Mouse (Mus musculus): ENCODE measurements around the gene Evx1. TPM values are rescaled to one million over a fixed set of nuclear protein-coding genes. Genes with fewer than 3 reads are reported as not detected.

Evx1 gene
- polyA plus RNA-seq (2015; fragmentation: Nextera tagmentation; extraction: Ambion mirVana), result not detected in 2 replicates

GRCm38 (mm10) chr6:52313391-52314303 lies at the start of gene Evx1:
Evx1 (plus strand) TSS chr6:52313498.

Other genes with a start within 250 kb of the Evx1 start
- 0.17 and 0.32 TPM in 2 replicates for gene Hoxa1, start 155.2 kb upstream of the Evx1 start, polyA plus RNA-seq (2015; fragmentation: Nextera tagmentation; extraction: Ambion mirVana)
- gene Hoxa2, start 148.7 kb upstream of the Evx1 start, polyA plus RNA-seq (2015; fragmentation: Nextera tagmentation; extraction: Ambion mirVana), result 0.43 and 0.64 TPM in 2 replicates
- 0.11 and 0.13 TPM in 2 replicates for gene 5730596B20Rik, start 136.0 kb upstream of the Evx1 start, polyA plus RNA-seq (2015; fragmentation: Nextera tagmentation; extraction: Ambion mirVana)
- 0.23 and 0.25 TPM in 2 replicates for gene Hoxa4, start 121.7 kb upstream of the Evx1 start, polyA plus RNA-seq (2015; fragmentation: Nextera tagmentation; extraction: Ambion mirVana)
- 1.5 and 2.4 TPM in 2 replicates for gene Hoxa5, start 108.9 kb upstream of the Evx1 start, polyA plus RNA-seq (2015; fragmentation: Nextera tagmentation; extraction: Ambion mirVana)
- gene Hoxa6, start 104.8 kb upstream of the Evx1 start, polyA plus RNA-seq (2015; fragmentation: Nextera tagmentation; extraction: Ambion mirVana), result 0.19 TPM in 1 of 2 replicates, not detected in the other
- 0.49 and 0.56 TPM in 2 replicates for gene Hoxa3, start 100.2 kb upstream of the Evx1 start, polyA plus RNA-seq (2015; fragmentation: Nextera tagmentation; extraction: Ambion mirVana)
- not detected in 2 replicates for gene Gm28308, start 100.2 kb upstream of the Evx1 start, polyA plus RNA-seq (2015; fragmentation: Nextera tagmentation; extraction: Ambion mirVana)
- 1.4 and 2.5 TPM in 2 replicates for gene Hoxa7, start 91.6 kb upstream of the Evx1 start, polyA plus RNA-seq (2015; fragmentation: Nextera tagmentation; extraction: Ambion mirVana)
- gene Hoxa9, start 82.4 kb upstream of the Evx1 start, polyA plus RNA-seq (2015; fragmentation: Nextera tagmentation; extraction: Ambion mirVana), result 0.46 and 0.52 TPM in 2 replicates
- gene Hoxa10, start 72.6 kb upstream of the Evx1 start, polyA plus RNA-seq (2015; fragmentation: Nextera tagmentation; extraction: Ambion mirVana), result 0.10 and 0.11 TPM in 2 replicates
- not detected in 2 replicates for gene Hoxa11, start 67.7 kb upstream of the Evx1 start, polyA plus RNA-seq (2015; fragmentation: Nextera tagmentation; extraction: Ambion mirVana)
- not detected in 2 replicates for gene Hoxa13, start 52.6 kb upstream of the Evx1 start, polyA plus RNA-seq (2015; fragmentation: Nextera tagmentation; extraction: Ambion mirVana)

All from spleen, postnatal 0 days (tissue).